11 mouse cellular contexts compared by ENCODE assay signal in genomic region chr16:43965781-43966389, GRCm38 (mm10). TPM values are rescaled to one million over a fixed set of nuclear protein-coding genes. Genes with fewer than 3 reads are reported as not detected.
DNase-seq lines count a peak whose midpoint lies in the region; ATAC-seq and TF ChIP-seq lines count a peak whose summit lies in the region.
"Had no signal": no experiment of that assay in that cellular context is flagged by ENCODE, and none has a peak within 500 bp of the region (broad histone marks: within the 10 kb centered on the region; RNA-seq: fewer than 3 reads in every experiment).

No protein-coding gene starts in this region.

- peak; percentile 29 to 41 for DNase-seq in heart, adult 18-20 months
- DNase-seq in heart, postnatal 14 days = no peak
- DNase-seq in spleen, adult 2 months (ENCODE audit: low read depth in 1 of 2, low spot score in 2 of 2) = no peak
- no peak for DNase-seq in spleen, postnatal 36 days (ENCODE audit: low spot score in 2 of 2)
- peak; percentile 50 for DNase-seq in hindbrain, postnatal 0 days (ENCODE audit: low spot score)
- DNase-seq in gastrocnemius, postnatal 4 days (ENCODE audit: low spot score in 2 of 2) = no peak
- DNase-seq in frontal cortex, postnatal 14 days (ENCODE audit: low spot score in 2 of 2) = no peak
- DNase-seq: left cerebral cortex, postnatal 4 days; right cerebral cortex, postnatal 14 days had no signal

- no peaks in the 10 kb centered on the region for H3K27me3 ChIP-seq in spleen, adult 2 months (ENCODE audit: control insufficient read depth, insufficient read depth, low read length)
- H3K27me3 ChIP-seq in hindbrain, postnatal 0 days (ENCODE audit: insufficient read depth, low read length) = no peaks in the 10 kb centered on the region

- H3K4me2 ChIP-seq in hindbrain, postnatal 0 days (ENCODE audit: low read depth, low read length) = no peak overlapping the region

- no peaks in the 10 kb centered on the region for H3K4me1 ChIP-seq in spleen, adult 2 months (ENCODE audit: control insufficient read depth, insufficient read depth, insufficient read length)
- H3K4me1 ChIP-seq in hindbrain, postnatal 0 days (ENCODE audit: insufficient read depth, low read length) = no peaks in the 10 kb centered on the region

- intact Hi-C loops in heart, postnatal 14 days (cut with DNase I) = no loop called here

- peaks cover 3% of the 10 kb centered on the region for H3K36me3 ChIP-seq in spleen, adult 2 months (ENCODE audit: control insufficient read depth, insufficient read depth, low read length)
- H3K36me3 ChIP-seq in hindbrain, postnatal 0 days (ENCODE audit: insufficient read depth, low read length) = no peaks in the 10 kb centered on the region

- H3K9ac ChIP-seq in hindbrain, postnatal 0 days (replicated peaks; ENCODE audit: low read length) = no peak overlapping the region

- TF ChIP-seq POLR2A in spleen, adult 2 months (IDR thresholded peaks at IDR 0.05; ENCODE audit: low read depth, low read length) = no peak

- no peak for TF ChIP-seq CTCF in spleen, adult 2 months (IDR thresholded peaks at IDR 0.05; ENCODE audit: extremely low read depth, insufficient read depth, insufficient read length, insufficient replicate concordance)
- no peak for TF ChIP-seq CTCF in hindbrain, postnatal 0 days (IDR thresholded peaks at IDR 0.05; ENCODE audit: low read depth)

- peak overlapping the region; percentile 25; the same call in 1 of the 2 replicates for H3K27ac ChIP-seq in spleen, adult 2 months (ENCODE audit: insufficient read depth, low read length)
- H3K27ac ChIP-seq in hindbrain, postnatal 0 days = peak overlapping the region; percentile 21; the same call in 1 of the 2 replicates

- no peaks in the 10 kb centered on the region for H3K9me3 ChIP-seq in hindbrain, postnatal 0 days (ENCODE audit: low read length)
- H3K9me3 ChIP-seq: megakaryocyte, embryonic 14.5 days had no signal

- no peak overlapping the region for H3K4me3 ChIP-seq in spleen, adult 2 months (ENCODE audit: extremely low read depth, insufficient read depth, insufficient read length)
- no peak overlapping the region for H3K4me3 ChIP-seq in hindbrain, postnatal 0 days (ENCODE audit: low read length)
- H3K4me3 ChIP-seq: megakaryocyte, embryonic 14.5 days had no signal

- peak; percentile 86 for ATAC-seq in hindbrain, postnatal 0 days
- no peak for ATAC-seq in megakaryocyte-erythroid progenitor cell, adult 5-6 weeks (replicated peaks; ENCODE audit: low FRiP score, low TSS enrichment, poor library complexity, severe bottlenecking)

- 82% methylated on average over 13 of the region's 13 CpGs for WGBS in spleen, adult 2 months
- WGBS in hindbrain, postnatal 0 days = 60% methylated on average over 13 of the region's 13 CpGs

RNA-seq across cellular contexts. Expression of gene Zdhhc23, which starts 13.7 kb away (rescaled TPM):
- total RNA-seq in heart, adult 18-20 months (2021) = under 1 TPM; 0.27 to 0.95 TPM
- under 1 TPM; 0.49 to 0.57 TPM for total RNA-seq in heart, postnatal 14 days (2021)
- polyA plus RNA-seq in spleen, adult 2 months (2012; rRNA removed) = 2.0 and 2.3 TPM in 2 replicates
- 4.8 and 7.0 TPM in 2 replicates for total RNA-seq in hindbrain, postnatal 0 days (2014; rRNA removed)
- 2.2 and 2.7 TPM in 2 replicates for polyA plus RNA-seq in hindbrain, postnatal 0 days (2015; fragmentation: Nextera tagmentation; extraction: Ambion mirVana)
- 0.87 and 3.0 TPM in 2 replicates for total RNA-seq in megakaryocyte-erythroid progenitor cell, adult 5-6 weeks (2014; fragmentation: Nextera tagmentation)
- 0.80 and 1.6 TPM in 2 replicates for total RNA-seq in megakaryocyte-erythroid progenitor cell, adult 5-6 weeks (2017)
- total RNA-seq in gastrocnemius, postnatal 4 days (2021) = under 1 TPM; 0.08 to 0.20 TPM

RNA-seq across cellular contexts. Expression of gene Qtrt2, which starts 39.3 kb away (rescaled TPM):
- total RNA-seq in heart, adult 18-20 months (2021) = 10 to 100 TPM in 1 of 2 experiments, 1 to 10 TPM in 1; 9.9 to 13.0 TPM
- 10 to 100 TPM; 14.7 to 16.2 TPM for total RNA-seq in heart, postnatal 14 days (2021)
- polyA plus RNA-seq in spleen, adult 2 months (2012; rRNA removed) = 12.9 and 13.6 TPM in 2 replicates
- total RNA-seq in hindbrain, postnatal 0 days (2014; rRNA removed) = 19.9 and 29.7 TPM in 2 replicates
- polyA plus RNA-seq in hindbrain, postnatal 0 days (2015; fragmentation: Nextera tagmentation; extraction: Ambion mirVana) = 11.3 and 12.9 TPM in 2 replicates
- total RNA-seq in megakaryocyte-erythroid progenitor cell, adult 5-6 weeks (2014; fragmentation: Nextera tagmentation) = 27.8 and 34.7 TPM in 2 replicates
- 59.7 and 76.6 TPM in 2 replicates for total RNA-seq in megakaryocyte-erythroid progenitor cell, adult 5-6 weeks (2017)
- 10 to 100 TPM; 15.2 to 16.7 TPM for total RNA-seq in gastrocnemius, postnatal 4 days (2021)

Comparison
In these comparisons a context has a peak if more than half of its experiments do, and no peak if none do; other contexts are left out.
1. DNase-seq: peak in heart, adult 18-20 months (2 of 2) and hindbrain, postnatal 0 days (single experiment); none in heart, postnatal 14 days (0 of 2), spleen, adult 2 months (0 of 2), spleen, postnatal 36 days (0 of 2), gastrocnemius, postnatal 4 days (0 of 2) and frontal cortex, postnatal 14 days (0 of 2).